Mouse (Mus musculus) kidney, adult 2 months (tissue): Measurements from ENCODE around the gene Hnrnpl.

Source experiments
- CTCF ChIP-seq: fragments of 200-500 bp; conservative IDR thresholded peaks from 2 replicates; pipeline ENCODE4 v1.5.1; 2011; ENCODE audit warnings: low read depth, mild to moderate bottlenecking, control low read depth, low read length, moderate library complexity, mixed read lengths; ENCODE audit not compliant: insufficient read depth, insufficient read length
- POLR2A ChIP-seq: fragments of 200-500 bp; IDR thresholded peaks from one replicate; pipeline ENCODE4 v1.6.1; 2011; ENCODE audit warnings: low read depth, low read length, control low read depth

GRCm38 (mm10) chr7:28822993-28823903, 14.9 kb downstream of the Hnrnpl start:
- TF ChIP-seq CTCF (no peak), POLR2A (no peak)
